20 mouse cellular contexts compared by ENCODE assay signal in genomic region chr6:22408808-22409589, GRCm38 (mm10). TPM values are rescaled to one million over a fixed set of nuclear protein-coding genes. Genes with fewer than 3 reads are reported as not detected.
A peak's percentile ranks its signal among the peaks of the same experiment; 100 is the strongest.
DNase-seq lines count a peak whose midpoint lies in the region; ATAC-seq and TF ChIP-seq lines count a peak whose summit lies in the region.
"Had no signal": no experiment of that assay in that cellular context is flagged by ENCODE, and none has a peak within 500 bp of the region (broad histone marks: within the 10 kb centered on the region; RNA-seq: fewer than 3 reads in every experiment).

No protein-coding gene starts in this region.

- H3K79me2 ChIP-seq in liver, adult 2 months (ENCODE audit: control insufficient read depth, insufficient read depth, low read length) = no peaks in the 10 kb centered on the region

- no peak for TF ChIP-seq POLR2A in liver, adult 2 months (IDR thresholded peaks at IDR 0.05; ENCODE audit: extremely low read depth, insufficient read depth, low read length)

- H3K4me2 ChIP-seq in liver, embryonic 12.5 days = no peak overlapping the region
- H3K4me2 ChIP-seq: heart, embryonic 11.5 days; limb, embryonic 12.5 days had no signal

- no peak overlapping the region for H3K9ac ChIP-seq in liver, adult 2 months (ENCODE audit: low read depth, low read length)
- no peak overlapping the region for H3K9ac ChIP-seq in liver, embryonic 12.5 days
- H3K9ac ChIP-seq: limb, embryonic 12.5 days had no signal

- no peaks in the 10 kb centered on the region for H3K4me1 ChIP-seq in liver, adult 2 months (ENCODE audit: control insufficient read depth, insufficient read depth, low read length)
- H3K4me1 ChIP-seq in liver, embryonic 12.5 days = no peaks in the 10 kb centered on the region
- H3K4me1 ChIP-seq: midbrain, embryonic 10.5 days had no signal

- DNase-seq in liver, adult 2 months (ENCODE audit: extremely low read depth, low read depth, low spot score) = peak; percentile 13
- DNase-seq in thymus, postnatal 25 days = peak; percentile 20
- DNase-seq in retina, postnatal 1 day = no peak
- DNase-seq in left cerebral cortex, adult 8-10 months (ENCODE audit: low spot score in 2 of 2) = no peak
- no peak for DNase-seq in lung, postnatal 36 days
- DNase-seq: cerebellum, postnatal 10 days; gastrocnemius, adult 2 months; kidney, adult 18-20 months; layer of hippocampus, postnatal 36 days; lung, adult 2 months; spleen, adult 18-20 months had no signal

- no peaks in the 10 kb centered on the region for H3K27me3 ChIP-seq in liver, adult 2 months (ENCODE audit: control insufficient read depth, insufficient read depth, low read length)
- no peaks in the 10 kb centered on the region for H3K27me3 ChIP-seq in liver, embryonic 12.5 days (replicated peaks)
- H3K27me3 ChIP-seq: limb, embryonic 12.5 days had no signal

- no peak overlapping the region for H3K27ac ChIP-seq in liver, adult 2 months (replicated peaks; ENCODE audit: insufficient read depth, low read depth, low read length)
- no peak overlapping the region for H3K27ac ChIP-seq in liver, embryonic 12.5 days
- H3K27ac ChIP-seq: gastrocnemius, adult 2 months; hindbrain, embryonic 10.5 days; limb, embryonic 12.5 days; midbrain, embryonic 10.5 days had no signal

- TF ChIP-seq CTCF in liver, adult 2 months (IDR thresholded peaks at IDR 0.05; ENCODE audit: low read depth, low read length) = no peak

- H3K4me3 ChIP-seq in liver, adult 2 months (ENCODE audit: insufficient read depth, low read depth, low read length) = no peak overlapping the region
- no peak overlapping the region for H3K4me3 ChIP-seq in liver, embryonic 12.5 days
- H3K4me3 ChIP-seq: erythroblast, embryonic 14.5 days; gastrocnemius, adult 2 months; hindbrain, embryonic 10.5 days; limb, embryonic 12.5 days; midbrain, embryonic 10.5 days had no signal

- no peaks in the 10 kb centered on the region for H3K36me3 ChIP-seq in liver, adult 2 months (ENCODE audit: control insufficient read depth, insufficient read depth, low read length)
- no peaks in the 10 kb centered on the region for H3K36me3 ChIP-seq in liver, embryonic 12.5 days
- H3K36me3 ChIP-seq: hindbrain, embryonic 10.5 days; limb, embryonic 12.5 days; midbrain, embryonic 10.5 days had no signal

- no peaks in the 10 kb centered on the region for H3K9me3 ChIP-seq in liver, embryonic 12.5 days (replicated peaks)
- H3K9me3 ChIP-seq: hindbrain, embryonic 10.5 days; limb, embryonic 12.5 days; midbrain, embryonic 10.5 days had no signal

- 52% methylated on average over 7 of the region's 7 CpGs for WGBS in liver, adult 2 months
- WGBS in liver, embryonic 12.5 days (ENCODE audit: insufficient replicate concordance) = 52% methylated on average over 7 of the region's 7 CpGs

- ATAC-seq in liver, embryonic 12.5 days = no peak
- peak; percentile 50 for ATAC-seq in activated CD4-positive, CD25-positive, alpha-beta regulatory T cell, adult 4 months
- peak; percentile 39 for ATAC-seq in megakaryocyte, adult 5-6 weeks (ENCODE audit: poor library complexity, severe bottlenecking)
- ATAC-seq: forebrain, embryonic 16.5 days had no signal

RNA-seq across cellular contexts. Expression of gene Fam3c, which starts 53.0 kb away (rescaled TPM):
- total RNA-seq in liver, adult 2 months (2014; rRNA removed) = 24.6 and 34.5 TPM in 2 replicates
- polyA plus RNA-seq in liver, adult 2 months (2012; rRNA removed) = 2.8 and 3.1 TPM in 2 replicates
- polyA plus RNA-seq in liver, embryonic 12.5 days (2016; fragmentation: Nextera tagmentation; extraction: Ambion mirVana) = 22.1 and 22.4 TPM in 2 replicates
- 100 to 1,000 TPM; 109 to 114 TPM for polyA plus RNA-seq in activated CD4-positive, CD25-positive, alpha-beta regulatory T cell, adult 4 months (2017; shearing (Covaris generic))
- total RNA-seq in megakaryocyte, adult 5-6 weeks (2015) = 11.6 and 16.4 TPM in 2 replicates
- 27.0 and 34.0 TPM in 2 replicates for total RNA-seq in megakaryocyte, adult 5-6 weeks (2017)
- total RNA-seq in left cerebral cortex, adult 8-10 months (2022) = 10 to 100 TPM; 80.0 to 93.2 (median 85.2) TPM

Comparison
In these comparisons a context has a peak if more than half of its experiments do, and no peak if none do; other contexts are left out.
1. DNase-seq: peak in liver, adult 2 months (single experiment) and thymus, postnatal 25 days (single experiment); none in retina, postnatal 1 day (single experiment), left cerebral cortex, adult 8-10 months (0 of 2) and lung, postnatal 36 days (single experiment).